Mouse (Mus musculus) CH12.LX (cell line): Measurements from ENCODE around the gene Hist2h2bb. TPM values are rescaled to one million over a fixed set of nuclear protein-coding genes. Genes with fewer than 3 reads are reported as not detected.

Source experiments
- DNase-seq: peaks from one replicate; pipeline ENCODE4 v3.0.0-alpha.2; 2013; ENCODE audit errors: extremely low read depth
- H3K27ac ChIP-seq: 2 replicates; pipeline ENCODE4 v1.5.1; 2012; ENCODE audit warnings: low read depth, mild to moderate bottlenecking, control low read depth, moderate library complexity; ENCODE audit not compliant: insufficient read depth
- H3K27me3 ChIP-seq: replicated peaks from 2 replicates; pipeline ENCODE3; 2012; ENCODE audit warnings: inconsistent platforms
- H3K36me3 ChIP-seq, 2 experiments: replicated peaks in 1 of 2; 2 replicates each; pipeline versions ENCODE3 to v1.6.1; 2012; ENCODE audit warnings: inconsistent platforms in 1 of 2, low read length in 1 of 2, mild to moderate bottlenecking in 1 of 2, mixed read lengths in 1 of 2, moderate library complexity in 1 of 2; ENCODE audit not compliant: control insufficient read depth in 1 of 2, insufficient read depth in 1 of 2
- H3K4me1 ChIP-seq, 2 experiments: 2 replicates each; pipeline ENCODE4 v1.6.1; 2012; ENCODE audit warnings: inconsistent platforms in 1 of 2, moderate library complexity in 1 of 2; ENCODE audit not compliant: insufficient read depth in 2 of 2, control insufficient read depth in 1 of 2
- H3K4me2 ChIP-seq: 2 replicates; pipeline ENCODE4 v1.6.1; 2012; ENCODE audit warnings: low read depth, mild to moderate bottlenecking, control low read depth; ENCODE audit not compliant: poor library complexity, insufficient read depth, severe bottlenecking
- H3K4me3 ChIP-seq, 3 experiments: fragments of 150-350 bp in 1 of 3; sonication (generic) in 1 of 3; replicated peaks in 1 of 3; 2 replicates each; pipeline versions ENCODE3 to v1.5.1; 2011 to 2012; ENCODE audit warnings: low read depth in 2 of 3, low read length in 2 of 3, mild to moderate bottlenecking in 2 of 3, moderate library complexity in 2 of 3, control low read depth in 1 of 3, improper control_type of control experiment in 1 of 3, inconsistent platforms in 1 of 3, mixed read lengths in 1 of 3; ENCODE audit not compliant: poor library complexity in 1 of 3
- H3K79me2 ChIP-seq: replicated peaks from 2 replicates; pipeline ENCODE4 v1.6.1; 2012; ENCODE audit warnings: mild to moderate bottlenecking, moderate library complexity; ENCODE audit not compliant: control insufficient read depth, poor library complexity, insufficient read depth, severe bottlenecking; ENCODE audit errors: extremely low read depth
- H3K9ac ChIP-seq: 2 replicates; pipeline ENCODE4 v1.6.1; 2012; ENCODE audit warnings: low read depth, mild to moderate bottlenecking, control low read depth, moderate library complexity; ENCODE audit not compliant: insufficient read depth
- H3K9me3 ChIP-seq: replicated peaks from 2 replicates; pipeline ENCODE3; 2012; ENCODE audit warnings: low read length, inconsistent platforms, mixed read lengths
- BHLHE40 ChIP-seq: IDR thresholded peaks from 2 replicates; pipeline ENCODE4 v1.6.1; 2011; ENCODE audit warnings: mild to moderate bottlenecking, low read depth, low read length, improper control_type of control experiment
- E2F4 ChIP-seq: IDR thresholded peaks from 2 replicates; pipeline ENCODE4 v1.6.1; 2011; ENCODE audit warnings: low read depth, low read length, improper control_type of control experiment; ENCODE audit not compliant: insufficient replicate concordance
- EP300 ChIP-seq: IDR thresholded peaks from 2 replicates; pipeline ENCODE4 v1.6.1; 2011; ENCODE audit warnings: low read length, improper control_type of control experiment
- ETS1 ChIP-seq: conservative IDR thresholded peaks from 2 replicates; pipeline ENCODE4 v1.6.1; 2012; ENCODE audit warnings: low read depth, mild to moderate bottlenecking, inconsistent platforms, low read length, improper control_type of control experiment, moderate library complexity
- GABPA ChIP-seq: IDR thresholded peaks from 2 replicates; pipeline ENCODE4 v1.6.1; 2012; ENCODE audit warnings: low read depth, low read length, improper control_type of control experiment, inconsistent platforms; ENCODE audit not compliant: insufficient replicate concordance
- IRF4 ChIP-seq: IDR thresholded peaks from 2 replicates; pipeline ENCODE4 v1.6.1; 2014; ENCODE audit warnings: low read depth, mild to moderate bottlenecking, inconsistent platforms, low read length, improper control_type of control experiment
- MAZ ChIP-seq: IDR thresholded peaks from 2 replicates; pipeline ENCODE4 v1.6.1; 2012; ENCODE audit warnings: low read depth, mild to moderate bottlenecking, inconsistent platforms, low read length, improper control_type of control experiment, moderate library complexity
- MEF2A ChIP-seq: IDR thresholded peaks from 2 replicates; pipeline ENCODE4 v1.6.1; 2014; ENCODE audit warnings: low read depth, mild to moderate bottlenecking, inconsistent platforms, low read length, improper control_type of control experiment, borderline replicate concordance
- MXI1 ChIP-seq: IDR thresholded peaks from 2 replicates; pipeline ENCODE4 v1.6.1; 2011; ENCODE audit warnings: mild to moderate bottlenecking, low read depth, low read length, improper control_type of control experiment
- MYC ChIP-seq: IDR thresholded peaks from 2 replicates; pipeline ENCODE4 v1.6.1; 2011; ENCODE audit warnings: low read depth, mild to moderate bottlenecking, improper control_type of control experiment, low read length
- POLR2A ChIP-seq: IDR thresholded peaks from 2 replicates; pipeline ENCODE4 v1.6.1; 2011; ENCODE audit warnings: low read depth, mild to moderate bottlenecking, improper control_type of control experiment, low read length
- POLR2AphosphoS2 ChIP-seq: IDR thresholded peaks from 2 replicates; pipeline ENCODE4 v1.6.1; 2011; ENCODE audit warnings: low read depth, low read length, improper control_type of control experiment
- RAD21 ChIP-seq: IDR thresholded peaks from 2 replicates; pipeline ENCODE4 v1.6.1; 2011; ENCODE audit warnings: low read depth, mild to moderate bottlenecking, low read length, improper control_type of control experiment, moderate library complexity
- SMC3 ChIP-seq: IDR thresholded peaks from 2 replicates; pipeline ENCODE4 v1.6.1; 2011; ENCODE audit warnings: low read depth, low read length, improper control_type of control experiment
- TBP ChIP-seq: conservative IDR thresholded peaks from 2 replicates; pipeline ENCODE4 v1.6.1; 2011; ENCODE audit warnings: low read depth, low read length, improper control_type of control experiment
- TCF12 ChIP-seq: IDR thresholded peaks from 2 replicates; pipeline ENCODE4 v1.6.1; 2014; ENCODE audit warnings: low read depth, mild to moderate bottlenecking, inconsistent platforms, low read length, improper control_type of control experiment
- UBTF ChIP-seq: IDR thresholded peaks from 2 replicates; pipeline ENCODE4 v1.6.1; 2012; ENCODE audit warnings: low read depth, mild to moderate bottlenecking, inconsistent platforms, low read length, improper control_type of control experiment, moderate library complexity
- ZC3H11A ChIP-seq: IDR thresholded peaks from 2 replicates; pipeline ENCODE4 v1.6.1; 2012; ENCODE audit warnings: low read depth, mild to moderate bottlenecking, inconsistent platforms, low read length, improper control_type of control experiment
- ZMIZ1 ChIP-seq: IDR thresholded peaks from 2 replicates; pipeline ENCODE4 v1.6.1; 2012; ENCODE audit warnings: low read depth, mild to moderate bottlenecking, inconsistent platforms, low read length, improper control_type of control experiment
- ZNF384 ChIP-seq: IDR thresholded peaks from 2 replicates; pipeline ENCODE4 v1.6.1; 2012; ENCODE audit warnings: low read depth, low read length, improper control_type of control experiment, inconsistent platforms
- dilution Hi-C: fragments of 300-500 bp; cut with MboI; formaldehyde crosslinking; loops from 2 replicates; pipeline ENCODE4 v1.14.3; 2020; ENCODE audit warnings: low sequenced_read_pairs; ENCODE audit not compliant: extremely low pct_unique_long_range_greater_than_20kb, extremely low pct_ligation_motif_present
- in situ Hi-C: fragments of 300-500 bp; cut with MboI; formaldehyde crosslinking; loops from 3 replicates; pipeline ENCODE4 v1.14.3; 2019; ENCODE audit warnings: low sequenced_read_pairs, low pct_ligation_motif_present, low pct_unique_long_range_greater_than_20kb, mixed read lengths
- polyA plus RNA-seq: library from polyadenylated mRNA; unstranded; fragments of >175 nt; gene quantifications from 2 replicates; pipeline ENCODE4 v1.2.1, GENCODE M21; 2012; ENCODE audit warnings: low read depth; ENCODE audit not compliant: insufficient read length
- total RNA-seq, 2 experiments: library from RNA; depleted of rRNA; stranded (reverse); fragments of 300-350 nt in 1 of 2; fragments of >200 nt in 1 of 2; gene quantifications; 2 replicates each; pipeline ENCODE4 v1.2.3; 2012 to 2014

The Hist2h2bb gene
- total and polyA plus RNA-seq, 3 experiments: 4.1 to 2,265 (median 51.9) TPM

GRCm38 (mm10) chr3:96257190-96257589 is 12.4 kb upstream of the Hist2h2bb start:
- no peak overlapping the region for H3K9ac ChIP-seq
- H3K4me2 ChIP-seq: no peak overlapping the region
- in situ Hi-C loops: no loop called here
- no peaks in the 10 kb centered on the region for H3K36me3 ChIP-seq
- no peaks in the 10 kb centered on the region for H3K27me3 ChIP-seq
- dilution Hi-C loops: no loop called here
- TF ChIP-seq ETS1 (no peak), ZNF384 (peak; percentile 35; the same call in 1 of the 2 replicates), BHLHE40 (0 out of 2 replicates have a peak, but pooled peaks have one; percentile 13), IRF4 (0 out of 2 replicates have a peak, but pooled peaks have one; percentile 24), ZC3H11A (no peak), EP300 (peak; percentile 53; the same call in 1 of the 2 replicates), SMC3 (no peak), MEF2A (0 out of 2 replicates have a peak, but pooled peaks have one; percentile 18)
- H3K79me2 ChIP-seq: no peaks in the 10 kb centered on the region
- H3K27ac ChIP-seq: no peak overlapping the region
- DNase-seq: no peak
- H3K4me3 ChIP-seq: no peak overlapping the region
- H3K9me3 ChIP-seq: no peaks in the 10 kb centered on the region
- peaks cover 8 to 38% of the 10 kb centered on the region in 2 experiments for H3K4me1 ChIP-seq

GRCm38 (mm10) chr3:96260220-96260619 is 9.3 kb upstream of the Hist2h2bb start:
- dilution Hi-C loops: no loop called here
- H3K27me3 ChIP-seq: no peaks in the 10 kb centered on the region
- H3K4me2 ChIP-seq: no peak overlapping the region
- no peak overlapping the region for H3K9ac ChIP-seq
- H3K4me1 ChIP-seq: peaks cover 7 to 36% of the 10 kb centered on the region in 2 experiments
- H3K27ac ChIP-seq: no peak overlapping the region
- H3K36me3 ChIP-seq: no peaks in the 10 kb centered on the region
- no peak for DNase-seq
- in situ Hi-C loops: no loop called here
- H3K79me2 ChIP-seq: 0 out of 2 replicates have a peak, but pooled peaks cover 6% of the 10 kb centered on the region
- H3K9me3 ChIP-seq: no peaks in the 10 kb centered on the region
- H3K4me3 ChIP-seq: no peak overlapping the region
- no peak for TF ChIP-seq TCF12
- TF ChIP-seq POLR2A: no peak
- TF ChIP-seq IRF4: no peak
- TF ChIP-seq ZC3H11A: no peak
- TF ChIP-seq MYC: no peak
- no peak for TF ChIP-seq RAD21
- no peak for TF ChIP-seq MEF2A
- no peak for TF ChIP-seq E2F4
- TF ChIP-seq BHLHE40: no peak
- TF ChIP-seq POLR2AphosphoS2: no peak
- TF ChIP-seq ZMIZ1: no peak
- no peak for TF ChIP-seq MAZ
- no peak for TF ChIP-seq UBTF
- no peak for TF ChIP-seq ETS1
- no peak for TF ChIP-seq TBP
- TF ChIP-seq MXI1: no peak
- no peak for TF ChIP-seq EP300
- TF ChIP-seq GABPA: no peak
